Mouse (Mus musculus): Measurements from ENCODE around the gene Tor1aip2. TPM values are rescaled to one million over a fixed set of nuclear protein-coding genes. Genes with fewer than 3 reads are reported as not detected.
"Not testable (repeated sequence)": the region's sequence is repeated elsewhere in the genome, so short reads cannot be mapped to it uniquely, and the experiment has no call there.

Gene Tor1aip2
- polyA plus RNA-seq, 1 experiment = 50.4 TPM

GRCm38 (mm10) chr1:156034661-156035060, 542 bp upstream of the Tor1aip2 start:
- Histone ChIP-seq H3K4me3 (replicated peaks; ENCODE audit: control insufficient read depth, low read depth, low read length) (peak overlapping the region; percentile 31), H3K27ac (ENCODE audit: control insufficient read depth, insufficient read depth, low read depth, low read length, poor library complexity) (no peak overlapping the region), H3K4me1 (ENCODE audit: control insufficient read depth, insufficient read depth, low read length) (peaks cover 2% of the 10 kb centered on the region; the same call in 1 of the 2 replicates)
- TF ChIP-seq CTCF (IDR thresholded peaks at IDR 0.05; ENCODE audit: control insufficient read depth, insufficient read depth, low read length) (no peak), POLR2A (IDR thresholded peaks at IDR 0.05; ENCODE audit: borderline replicate concordance, control insufficient read depth, low read depth, low read length) (no peak)
- 8% methylated on average over 1 of the region's 1 CpGs for WGBS

GRCm38 (mm10) chr1:156035930-156036737, 931 bp downstream of the Tor1aip2 start, which contains the start of gene Tor1aip1:
Gene Tor1aip1 (minus strand): TSS chr1:156036480.
- H3K4me1 ChIP-seq (ENCODE audit: control insufficient read depth, insufficient read depth, low read length) = peaks cover 2% of the 10 kb centered on the region; the same call in 1 of the 2 replicates
- H3K27ac ChIP-seq (ENCODE audit: control insufficient read depth, insufficient read depth, low read depth, low read length, poor library complexity) = peak within 1 kb of the TSS; percentile 100
- under 1% methylated on average over 59 of the region's 59 CpGs for WGBS
- peak; percentile 68 for TF ChIP-seq POLR2A (IDR thresholded peaks at IDR 0.05; ENCODE audit: borderline replicate concordance, control insufficient read depth, low read depth, low read length)
- TF ChIP-seq CTCF (IDR thresholded peaks at IDR 0.05; ENCODE audit: control insufficient read depth, insufficient read depth, low read length) = peak; percentile 56
- peak within 1 kb of the TSS; percentile 95 for H3K4me3 ChIP-seq (replicated peaks; ENCODE audit: control insufficient read depth, low read depth, low read length)

- peaks cover 2% of the 10 kb centered on the region; the same call in 1 of the 2 replicates for H3K4me1 ChIP-seq (ENCODE audit: control insufficient read depth, insufficient read depth, low read length)
- peak overlapping the region; percentile 95 for H3K27ac ChIP-seq (ENCODE audit: control insufficient read depth, insufficient read depth, low read depth, low read length, poor library complexity)
- TF ChIP-seq POLR2A (IDR thresholded peaks at IDR 0.05; ENCODE audit: borderline replicate concordance, control insufficient read depth, low read depth, low read length) = no peak; the same call in 1 of the 2 replicates
- no peak for TF ChIP-seq CTCF (IDR thresholded peaks at IDR 0.05; ENCODE audit: control insufficient read depth, insufficient read depth, low read length)
- H3K4me3 ChIP-seq (replicated peaks; ENCODE audit: control insufficient read depth, low read depth, low read length) = peak overlapping the region; percentile 88
- under 1% methylated on average over 5 of the region's 5 CpGs for WGBS
Measured at GRCm38 (mm10) chr1:156037144-156037583, 2.0 kb downstream of the Tor1aip2 start.

- whole genome bisulfite sequencing = 74% methylated on average over 7 of the region's 7 CpGs
Measured at GRCm38 (mm10) chr1:156039989-156040388, 4.8 kb downstream of the Tor1aip2 start.

GRCm38 (mm10) chr1:156040731-156041401, 5.7 kb downstream of the Tor1aip2 start:
- H3K4me3 ChIP-seq (replicated peaks; ENCODE audit: control insufficient read depth, low read depth, low read length) = peak overlapping the region; percentile 76

More at GRCm38 (mm10) chr1:156039989-156040388, 4.8 kb downstream of the Tor1aip2 start:
- H3K4me1 ChIP-seq (ENCODE audit: control insufficient read depth, insufficient read depth, low read length); H3K4me3 ChIP-seq (replicated peaks; ENCODE audit: control insufficient read depth, low read depth, low read length); H3K27ac ChIP-seq (ENCODE audit: control insufficient read depth, insufficient read depth, low read depth, low read length, poor library complexity): not testable (repeated sequence)

GRCm38 (mm10) chr1:156041451-156042241, 6.4 kb downstream of the Tor1aip2 start:
- Histone ChIP-seq H3K27ac (ENCODE audit: control insufficient read depth, insufficient read depth, low read depth, low read length, poor library complexity) (no peak overlapping the region), H3K4me3 (replicated peaks; ENCODE audit: control insufficient read depth, low read depth, low read length) (peak overlapping the region; percentile 12), H3K4me1 (ENCODE audit: control insufficient read depth, insufficient read depth, low read length) (no peaks in the 10 kb centered on the region; the same call in 1 of the 2 replicates)
- 29% methylated on average over 7 of the region's 7 CpGs for WGBS
- no peak for TF ChIP-seq POLR2A (IDR thresholded peaks at IDR 0.05; ENCODE audit: borderline replicate concordance, control insufficient read depth, low read depth, low read length)
- TF ChIP-seq CTCF (IDR thresholded peaks at IDR 0.05; ENCODE audit: control insufficient read depth, insufficient read depth, low read length) = no peak

More at GRCm38 (mm10) chr1:156040731-156041401, 5.7 kb downstream of the Tor1aip2 start:
- 1% methylated on average over 22 of the region's 22 CpGs for WGBS
- Histone ChIP-seq H3K4me1 (ENCODE audit: control insufficient read depth, insufficient read depth, low read length) (no peaks in the 10 kb centered on the region; the same call in 1 of the 2 replicates), H3K27ac (ENCODE audit: control insufficient read depth, insufficient read depth, low read depth, low read length, poor library complexity) (no peak overlapping the region; the same call in 1 of the 2 replicates)
- TF ChIP-seq POLR2A (IDR thresholded peaks at IDR 0.05; ENCODE audit: borderline replicate concordance, control insufficient read depth, low read depth, low read length) (peak; percentile 97), CTCF (IDR thresholded peaks at IDR 0.05; ENCODE audit: control insufficient read depth, insufficient read depth, low read length) (no peak)

- no peaks in the 10 kb centered on the region; the same call in 1 of the 2 replicates for H3K4me1 ChIP-seq (ENCODE audit: control insufficient read depth, insufficient read depth, low read length)
- no peak overlapping the region for H3K4me3 ChIP-seq (replicated peaks; ENCODE audit: control insufficient read depth, low read depth, low read length)
- TF ChIP-seq POLR2A (IDR thresholded peaks at IDR 0.05; ENCODE audit: borderline replicate concordance, control insufficient read depth, low read depth, low read length) (no peak), CTCF (IDR thresholded peaks at IDR 0.05; ENCODE audit: control insufficient read depth, insufficient read depth, low read length) (no peak)
- 68% methylated on average over 5 of the region's 5 CpGs for WGBS
- H3K27ac ChIP-seq (ENCODE audit: control insufficient read depth, insufficient read depth, low read depth, low read length, poor library complexity) = no peak overlapping the region
Measured at GRCm38 (mm10) chr1:156042481-156042880, 7.3 kb downstream of the Tor1aip2 start.

Measured in bone marrow, adult 2 months (tissue).